Mouse (Mus musculus): ENCODE results near the gene Itln1. TPM values are rescaled to one million over a fixed set of nuclear protein-coding genes. Genes with fewer than 3 reads are reported as not detected.

Itln1 gene
- polyA plus RNA-seq, 1 experiment from 2014 or later = 1.0 TPM

DNA sequence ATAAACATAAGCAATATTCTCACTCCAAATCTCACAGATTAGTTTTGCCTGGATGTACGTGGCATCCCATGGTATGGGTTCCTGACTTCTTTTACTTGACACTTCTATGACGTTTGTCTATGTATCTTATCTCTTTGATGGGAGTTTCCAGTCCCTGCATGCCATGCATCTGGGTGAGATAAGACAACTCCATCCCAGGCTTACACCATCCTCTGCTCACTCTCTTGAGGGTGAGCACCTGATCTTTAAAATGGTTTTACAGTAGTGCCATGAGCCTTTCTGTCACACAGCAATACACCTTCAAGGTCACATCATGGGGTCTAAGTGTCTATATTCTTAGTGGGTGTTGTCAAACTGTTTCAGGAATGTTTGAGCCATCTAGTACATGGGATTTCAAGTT is 25.2 kb upstream of the Itln1 start:
- H3K27me3 ChIP-seq = no peaks in the 10 kb centered on the region
- ChIA-PET CTCF (interaction anchor here (1.6 kb wide), 1 partner anchor 20 kb away, joined by 4 read pairs; no protein-coding TSS in a partner anchor), POLR2A (no interaction called here)
- ATAC-seq = no peak
- in situ Hi-C loops (cut with MboI; ENCODE audit: low pct_unique_long_range_greater_than_20kb) = no loop called here
- no peak for DNase-seq (ENCODE audit: low read depth, low spot score)
- no peak for TF ChIP-seq CTCF (IDR thresholded peaks at IDR 0.05)

DNA sequence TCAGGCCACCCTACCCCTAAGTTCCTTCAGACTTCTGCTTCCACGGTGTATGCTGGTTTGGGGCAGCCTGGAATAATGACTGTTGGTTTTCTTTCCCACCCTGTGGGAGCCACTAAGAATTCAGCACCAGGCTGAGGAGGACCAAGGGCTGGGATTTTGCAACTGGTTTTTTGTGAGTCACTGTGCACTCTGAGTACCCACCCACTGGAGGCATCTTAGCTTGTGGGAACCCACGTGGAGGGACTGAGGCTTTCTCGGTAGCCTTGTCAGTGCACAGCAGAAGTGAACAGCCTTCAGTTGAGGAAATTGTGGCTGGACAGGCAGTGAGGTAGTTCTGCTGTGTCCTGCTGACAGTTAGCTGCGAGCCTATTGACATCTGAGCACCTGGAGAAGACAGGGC is 23.8 kb upstream of the Itln1 start, which contains the start of gene Cd244a:
Gene Cd244a, plus strand, starts transcription at position 296 of the 400 bp plus-strand sequence.
- TF ChIP-seq CTCF (IDR thresholded peaks at IDR 0.05) = no peak
- DNase-seq (ENCODE audit: low read depth, low spot score) (no peak), ATAC-seq (no peak)
- ChIA-PET CTCF (interaction anchor here (1.1 to 1.5 kb wide), 2 partner anchors 25 to 31 kb away, joined by 3 to 5 read pairs; no protein-coding TSS in a partner anchor), POLR2A (no interaction called here)
- in situ Hi-C loops (cut with MboI; ENCODE audit: low pct_unique_long_range_greater_than_20kb) = no loop called here
- no peaks in the 10 kb centered on the region for H3K27me3 ChIP-seq

DNA sequence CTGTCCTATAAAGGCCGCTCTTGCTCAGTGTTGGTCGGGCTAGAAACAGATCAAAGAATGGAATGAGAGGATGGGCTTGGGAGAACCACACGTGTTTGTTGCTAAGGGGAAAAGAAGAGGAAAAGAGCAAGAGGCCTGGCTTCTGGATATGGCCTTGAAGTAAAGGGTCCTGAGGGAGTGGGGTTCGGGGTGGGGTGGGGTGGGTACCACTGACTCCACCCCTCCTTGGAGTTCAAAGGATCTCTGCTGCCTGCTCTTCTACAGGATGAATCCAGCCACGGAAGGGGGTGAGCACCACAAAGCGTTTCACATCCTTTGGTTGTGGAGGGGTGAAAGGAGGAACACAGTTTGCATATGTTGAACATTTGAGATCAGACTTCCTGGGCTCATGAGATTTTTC is 23.3 kb upstream of the Itln1 start:
- ChIA-PET CTCF (interaction anchor here (0.6 to 9.7 kb wide), 4 partner anchors 7 to 31 kb away, joined by 3 to 121 read pairs (median 4); no protein-coding TSS in a partner anchor), POLR2A (no interaction called here)
- TF ChIP-seq CTCF (IDR thresholded peaks at IDR 0.05) = no peak
- no peaks in the 10 kb centered on the region for H3K27me3 ChIP-seq
- no peak for ATAC-seq
- no peak for DNase-seq (ENCODE audit: low read depth, low spot score)
- in situ Hi-C loops (cut with MboI; ENCODE audit: low pct_unique_long_range_greater_than_20kb) = no loop called here

DNA sequence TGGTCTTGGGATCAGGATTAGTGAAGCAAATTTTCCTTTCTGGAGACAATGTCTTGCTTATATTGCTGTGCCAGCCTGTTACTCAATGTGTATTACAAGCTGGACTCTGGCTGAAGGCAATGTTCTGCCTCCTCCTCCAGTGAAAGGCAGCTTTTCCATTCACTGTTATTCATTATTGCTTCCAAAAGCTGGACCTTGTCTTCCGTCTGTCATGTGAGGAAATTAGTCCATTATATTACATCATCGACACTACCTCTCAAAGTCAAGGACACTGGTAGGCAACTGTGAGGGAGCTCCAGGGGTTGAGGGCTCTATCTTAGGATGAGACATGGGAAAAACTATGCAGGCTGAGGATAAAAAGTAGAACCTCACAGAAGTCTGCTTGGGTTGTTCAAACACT is 21.3 kb upstream of the Itln1 start:
- no peaks in the 10 kb centered on the region for H3K27me3 ChIP-seq
- no peak for TF ChIP-seq CTCF (IDR thresholded peaks at IDR 0.05)
- ATAC-seq (no peak), DNase-seq (ENCODE audit: low read depth, low spot score) (no peak)
- POLR2A ChIA-PET = no interaction called here
- in situ Hi-C loops (cut with MboI; ENCODE audit: low pct_unique_long_range_greater_than_20kb) = no loop called here
- CTCF ChIA-PET = interaction anchor here (0.9 to 9.7 kb wide), 8 partner anchors 10 to 30 kb away, joined by 3 to 121 read pairs (median 4); no protein-coding TSS in a partner anchor

DNA sequence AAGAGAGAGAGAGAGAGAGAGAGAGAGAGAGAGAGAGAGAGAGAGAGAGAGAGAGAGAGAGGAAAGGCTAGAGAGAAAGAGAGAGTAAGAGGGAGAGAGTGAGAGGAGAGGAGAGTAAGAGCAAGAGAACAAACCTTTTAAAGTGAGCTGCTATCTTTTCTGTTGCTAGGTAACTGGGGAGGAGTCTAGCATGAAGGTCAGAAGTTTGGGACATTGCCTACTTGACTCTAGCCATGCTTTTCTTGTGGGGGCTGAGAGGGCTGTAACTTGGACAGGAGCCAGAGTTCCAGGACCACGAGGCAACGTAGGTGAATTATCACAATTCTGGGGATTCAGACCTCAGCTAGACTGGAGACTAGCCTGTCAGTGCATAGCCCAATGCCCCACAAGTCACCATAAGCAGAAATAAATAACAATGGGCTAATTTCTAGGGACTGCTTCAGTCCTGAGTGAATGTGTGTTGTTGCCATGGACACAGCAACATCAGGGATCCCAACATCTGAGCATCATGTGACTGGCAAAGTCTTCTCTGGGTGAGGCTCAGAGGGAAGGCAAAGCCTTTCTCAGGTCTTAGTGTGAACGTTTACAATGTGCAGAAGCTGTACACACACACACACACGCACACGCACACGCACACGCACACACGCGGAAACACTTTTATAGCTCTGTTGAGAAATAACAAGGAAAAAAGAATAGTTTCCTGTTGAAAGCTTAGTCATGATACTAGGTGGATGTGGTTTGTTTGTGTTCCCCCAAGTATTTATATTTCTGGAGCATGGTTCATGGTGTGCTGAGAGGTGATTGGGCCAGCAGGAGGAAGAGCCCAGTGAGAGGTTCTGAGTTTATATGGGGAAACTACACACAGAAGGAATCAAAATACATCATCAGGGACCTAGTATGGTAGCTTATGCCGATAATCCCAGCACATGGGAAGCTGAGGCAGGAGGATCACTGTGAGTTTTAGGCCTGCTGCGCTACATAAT is 18.6 kb upstream of the Itln1 start:
- DNase-seq (ENCODE audit: low read depth, low spot score) (no peak), ATAC-seq (no peak)

DNA sequence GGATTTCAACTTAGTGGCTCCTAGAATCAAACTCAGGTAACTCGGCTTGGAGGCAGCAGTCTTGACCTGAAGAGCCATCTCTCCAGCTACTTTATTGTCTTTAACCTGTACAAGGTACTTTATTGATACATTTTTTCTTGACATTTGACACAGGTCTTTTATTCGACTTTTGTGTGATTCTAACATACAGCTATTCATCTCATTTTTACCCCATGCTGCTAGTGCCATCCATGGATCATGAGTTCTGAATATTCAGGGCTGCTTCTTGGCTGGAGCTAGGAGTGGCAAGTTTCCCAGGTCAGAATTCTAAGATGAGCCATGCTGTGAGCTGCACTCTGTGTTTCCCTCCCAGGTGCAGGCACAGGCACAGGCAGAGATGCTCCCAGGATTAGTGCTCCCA is 17.1 kb upstream of the Itln1 start:
- in situ Hi-C loops (cut with MboI; ENCODE audit: low pct_unique_long_range_greater_than_20kb) = no loop called here
- H3K27me3 ChIP-seq = no peaks in the 10 kb centered on the region
- TF ChIP-seq CTCF (IDR thresholded peaks at IDR 0.05) = no peak
- no peak for ATAC-seq
- no peak for DNase-seq (ENCODE audit: low read depth, low spot score)
- ChIA-PET CTCF (interaction anchor here (1.2 to 9.7 kb wide), 8 partner anchors 9 to 37 kb away, joined by 3 to 121 read pairs (median 5); no protein-coding TSS in a partner anchor), POLR2A (no interaction called here)

More for the DNA sequence above, 18.6 kb upstream of the Itln1 start:
- CTCF ChIA-PET = interaction anchor here (1.2 to 9.7 kb wide), 3 partner anchors 12 to 26 kb away, joined by 3 to 121 read pairs (median 7); no protein-coding TSS in a partner anchor
- H3K27me3 ChIP-seq = no peaks in the 10 kb centered on the region
- POLR2A ChIA-PET = no interaction called here
- in situ Hi-C loops (cut with MboI; ENCODE audit: low pct_unique_long_range_greater_than_20kb) = no loop called here
- no peak for TF ChIP-seq CTCF (IDR thresholded peaks at IDR 0.05)

DNA sequence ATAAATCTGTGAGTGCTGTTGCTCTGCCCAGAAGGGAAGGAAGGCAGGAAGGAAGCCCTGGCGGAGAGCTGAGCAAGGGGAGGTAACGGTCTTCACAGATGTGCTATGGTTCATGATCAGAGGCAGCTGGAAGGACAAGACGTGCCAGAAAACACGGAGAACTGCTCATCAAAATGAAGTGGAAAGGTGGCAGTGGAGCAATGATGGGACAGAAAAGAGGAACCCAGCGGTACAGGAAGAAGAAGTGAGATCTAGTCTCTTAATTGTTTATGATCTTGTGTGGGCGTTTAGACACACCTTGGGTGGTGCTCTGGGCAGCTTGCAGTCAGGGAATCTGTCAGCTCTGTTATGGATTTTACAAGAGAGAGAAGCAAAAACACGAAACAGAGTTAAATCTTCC is 16.2 kb upstream of the Itln1 start:
- in situ Hi-C loops (cut with MboI; ENCODE audit: low pct_unique_long_range_greater_than_20kb) = no loop called here
- ChIA-PET CTCF (interaction anchor here (1.1 to 9.7 kb wide), 7 partner anchors 9 to 29 kb away, joined by 3 to 121 read pairs (median 4); no protein-coding TSS in a partner anchor), POLR2A (no interaction called here)
- TF ChIP-seq CTCF (IDR thresholded peaks at IDR 0.05) = no peak
- no peaks in the 10 kb centered on the region for H3K27me3 ChIP-seq
- no peak for DNase-seq (ENCODE audit: low read depth, low spot score)
- ATAC-seq = no peak

DNA sequence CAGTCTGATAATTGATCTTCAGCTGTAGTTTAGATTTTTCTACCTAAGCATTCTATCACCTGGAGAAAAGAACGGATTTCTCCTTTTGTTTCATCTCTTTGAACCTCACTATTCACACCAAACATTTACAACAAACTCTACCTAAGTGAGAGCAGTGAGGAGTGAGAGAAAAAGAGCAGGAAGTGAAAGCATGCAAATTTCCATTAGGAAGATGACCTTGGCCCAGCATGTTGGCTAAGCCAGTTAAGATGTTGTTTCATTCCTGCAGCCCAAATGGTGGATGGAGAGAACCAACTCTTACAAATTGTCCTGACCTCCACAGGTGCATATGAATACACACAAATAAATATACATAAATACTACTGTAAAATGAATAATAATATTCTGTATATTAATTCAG is 5.6 kb upstream of the Itln1 start:
- no peaks in the 10 kb centered on the region for H3K27me3 ChIP-seq
- DNase-seq (ENCODE audit: low read depth, low spot score) (no peak), ATAC-seq (peak; percentile 3)
- in situ Hi-C loops (cut with MboI; ENCODE audit: low pct_unique_long_range_greater_than_20kb) = no loop called here
- POLR2A ChIA-PET = interaction anchor here (1.7 kb wide), 1 partner anchor 28 kb away, joined by 4 read pairs; no protein-coding TSS in a partner anchor
- CTCF ChIA-PET = interaction anchor here (1.0 to 6.6 kb wide), 7 partner anchors 14 to 26 kb away, joined by 3 to 67 read pairs (median 4); no protein-coding TSS in a partner anchor
- TF ChIP-seq CTCF (IDR thresholded peaks at IDR 0.05) = no peak

DNA sequence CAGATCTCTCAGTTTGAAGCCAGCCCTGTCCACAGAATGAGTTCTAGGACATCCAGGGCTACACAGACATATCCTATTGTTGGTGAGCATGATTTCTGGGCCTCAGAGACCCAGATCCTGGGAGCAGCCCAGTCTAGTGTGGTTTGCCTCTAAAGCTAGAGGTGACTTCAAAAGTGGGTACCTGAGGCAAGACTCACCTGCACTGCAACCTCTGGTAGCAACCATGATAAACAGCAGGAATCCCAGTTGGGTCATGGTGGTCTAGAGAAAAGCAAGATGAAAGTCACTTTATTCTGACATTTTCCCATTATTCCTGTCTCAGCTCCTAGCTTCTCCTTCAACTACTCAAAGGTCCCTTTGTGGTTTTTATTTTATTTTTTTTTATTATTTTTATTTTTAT is 537 bp downstream of the Itln1 start:
- ChIA-PET POLR2A (no interaction called here), CTCF (interaction anchor here (1.0 to 3.2 kb wide), 7 partner anchors 10 to 30 kb away, joined by 3 to 19 read pairs (median 5); partner anchors contain the start of gene Cd244a)
- ATAC-seq (no peak), DNase-seq (ENCODE audit: low read depth, low spot score) (no peak)
- in situ Hi-C loops (cut with MboI; ENCODE audit: low pct_unique_long_range_greater_than_20kb) = no loop called here
- H3K27me3 ChIP-seq = no peaks in the 10 kb centered on the region
- TF ChIP-seq CTCF (IDR thresholded peaks at IDR 0.05) = no peak

DNA sequence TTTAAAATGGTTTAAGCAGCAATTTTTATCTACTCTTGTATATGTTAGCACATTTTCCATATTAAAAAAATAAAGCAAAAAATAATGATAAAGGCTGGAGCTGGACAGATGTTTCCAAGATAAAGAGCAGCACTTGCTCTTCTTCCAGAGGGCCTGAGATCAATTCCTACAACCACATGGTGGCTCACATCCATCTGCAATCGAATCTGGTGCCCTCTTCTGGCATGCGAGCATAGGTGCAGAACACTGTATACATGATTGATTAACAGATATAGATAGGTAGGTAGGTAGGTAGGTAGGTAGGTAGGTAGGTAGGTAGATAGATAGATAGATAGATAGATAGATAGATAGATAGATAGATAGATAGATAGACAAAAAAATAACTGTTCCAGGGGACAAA is 2.3 kb downstream of the Itln1 start:
- no peak for ATAC-seq
- ChIA-PET CTCF (interaction anchor here (1.5 to 3.2 kb wide), 5 partner anchors 15 to 41 kb away, joined by 3 to 19 read pairs (median 5); no protein-coding TSS in a partner anchor), POLR2A (interaction anchor here (1.4 kb wide), 1 partner anchor 15 kb away, joined by 3 read pairs; no protein-coding TSS in a partner anchor)
- H3K27me3 ChIP-seq = no peaks in the 10 kb centered on the region
- no peak for TF ChIP-seq CTCF (IDR thresholded peaks at IDR 0.05)
- no peak for DNase-seq (ENCODE audit: low read depth, low spot score)
- in situ Hi-C loops (cut with MboI; ENCODE audit: low pct_unique_long_range_greater_than_20kb) = no loop called here
